Mouse (Mus musculus) heart, adult 2 months (tissue): ENCODE data around the gene Slfn14.
"Not testable (repeated sequence)": the region's sequence is repeated elsewhere in the genome, so short reads cannot be mapped to it uniquely, and the experiment has no call there.

Experiments
- CTCF ChIP-seq: fragments of 200-600 bp; IDR thresholded peaks from 2 replicates; pipeline ENCODE4 v1.8.1; 2022; ENCODE audit warnings: antibody characterized with exemption, mild to moderate bottlenecking, moderate library complexity
- POLR2A ChIP-seq: fragments of 200-500 bp; IDR thresholded peaks from 2 replicates; pipeline ENCODE4 v1.6.1; 2011; ENCODE audit warnings: mild to moderate bottlenecking, low read depth, low read length, control low read depth; ENCODE audit not compliant: insufficient read depth

- not testable (repeated sequence) for TF ChIP-seq CTCF, POLR2A
Observed at GRCm38 (mm10) chr11:83257211-83257610, 29.3 kb downstream of the Slfn14 start.
